Mouse (Mus musculus): ENCODE results near the gene Esrrg. TPM values are rescaled to one million over a fixed set of nuclear protein-coding genes. Genes with fewer than 3 reads are reported as not detected.

The Esrrg gene
- polyA plus RNA-seq, 1 experiment from 2014 or later = 10.7 TPM

DNA sequence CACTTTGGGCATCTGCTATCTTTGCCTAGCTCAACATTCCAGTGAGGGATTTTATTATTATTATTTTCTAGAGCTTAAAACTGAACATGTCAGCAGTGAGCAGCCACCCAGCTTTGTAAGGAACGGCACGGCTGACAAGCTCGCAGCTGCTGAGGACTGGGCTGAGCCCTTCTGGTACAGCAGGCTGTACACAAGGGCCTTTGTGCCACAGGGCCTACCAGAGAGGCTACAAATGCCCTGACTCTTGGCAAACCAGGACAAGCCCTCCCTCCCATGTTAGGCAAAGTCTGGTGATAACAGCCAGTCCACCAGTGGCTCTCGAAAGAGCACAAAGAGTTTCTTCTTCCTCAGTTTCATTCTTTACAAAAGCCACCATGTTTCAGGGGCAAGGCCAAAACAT, 75.9 kb downstream of the Esrrg start:
- no peaks in the 10 kb centered on the region for H3K4me1 ChIP-seq (ENCODE audit: control insufficient read depth, insufficient read depth, low read length)
- no peak for ATAC-seq (ENCODE audit: insufficient read depth, low FRiP score)
- H3K9ac ChIP-seq (ENCODE audit: low read length) = no peak overlapping the region
- no peaks in the 10 kb centered on the region for H3K9me3 ChIP-seq (replicated peaks; ENCODE audit: control insufficient read depth, low read length)
- no peaks in the 10 kb centered on the region for H3K27me3 ChIP-seq (ENCODE audit: control insufficient read depth, insufficient read depth, low read length)
- no peaks in the 10 kb centered on the region for H3K36me3 ChIP-seq (ENCODE audit: control insufficient read depth, insufficient read depth, low read length)
- 75% methylated on average over 4 of the region's 4 CpGs for WGBS
- no peak overlapping the region for H3K27ac ChIP-seq (ENCODE audit: low read length)
- H3K4me3 ChIP-seq (replicated peaks; ENCODE audit: low read length) = no peak overlapping the region
- no peak overlapping the region for H3K4me2 ChIP-seq (ENCODE audit: low read depth, low read length)

DNA sequence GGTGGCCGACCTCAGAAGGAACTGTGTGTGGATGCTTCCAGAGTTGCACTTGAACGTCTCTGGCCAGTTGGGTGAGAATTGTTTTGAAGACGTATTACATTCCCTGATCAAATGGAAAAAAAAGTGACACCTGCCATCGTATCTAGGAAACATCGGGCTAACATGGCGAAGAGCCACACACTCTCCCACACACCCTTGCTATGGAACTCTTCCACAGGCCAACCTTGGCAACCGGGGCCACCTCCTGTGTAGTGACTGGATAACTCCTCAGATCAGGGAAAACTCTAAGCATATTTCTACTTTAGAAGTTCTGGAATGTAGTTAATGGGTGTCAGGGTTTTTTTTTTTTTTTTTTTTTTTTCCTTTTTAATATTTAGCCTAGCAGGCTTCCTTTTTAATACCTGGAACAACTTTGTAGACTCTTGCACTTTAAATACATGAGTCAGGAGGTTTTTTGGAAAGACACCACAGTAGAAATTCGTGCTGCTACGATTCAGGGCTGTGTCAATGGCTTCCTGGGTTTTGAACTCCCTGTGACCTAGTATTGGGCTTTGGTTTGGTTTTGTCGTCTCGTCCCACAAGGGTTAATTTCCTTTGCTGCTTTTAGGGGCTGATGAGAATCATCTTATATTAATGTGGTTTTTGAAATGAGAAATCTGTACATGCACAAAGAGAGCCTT, 83.4 kb downstream of the Esrrg start:
- Histone ChIP-seq H3K27ac (ENCODE audit: low read length) (no peak overlapping the region), H3K36me3 (ENCODE audit: control insufficient read depth, insufficient read depth, low read length) (no peaks in the 10 kb centered on the region), H3K4me2 (ENCODE audit: low read depth, low read length) (no peak overlapping the region), H3K9ac (ENCODE audit: low read length) (no peak overlapping the region), H3K4me1 (ENCODE audit: control insufficient read depth, insufficient read depth, low read length) (no peaks in the 10 kb centered on the region), H3K27me3 (ENCODE audit: control insufficient read depth, insufficient read depth, low read length) (no peaks in the 10 kb centered on the region), H3K4me3 (replicated peaks; ENCODE audit: low read length) (no peak overlapping the region), H3K9me3 (replicated peaks; ENCODE audit: control insufficient read depth, low read length) (no peaks in the 10 kb centered on the region)
- WGBS = 83% methylated on average over 11 of the region's 11 CpGs
- no peak for ATAC-seq (ENCODE audit: insufficient read depth, low FRiP score)

DNA sequence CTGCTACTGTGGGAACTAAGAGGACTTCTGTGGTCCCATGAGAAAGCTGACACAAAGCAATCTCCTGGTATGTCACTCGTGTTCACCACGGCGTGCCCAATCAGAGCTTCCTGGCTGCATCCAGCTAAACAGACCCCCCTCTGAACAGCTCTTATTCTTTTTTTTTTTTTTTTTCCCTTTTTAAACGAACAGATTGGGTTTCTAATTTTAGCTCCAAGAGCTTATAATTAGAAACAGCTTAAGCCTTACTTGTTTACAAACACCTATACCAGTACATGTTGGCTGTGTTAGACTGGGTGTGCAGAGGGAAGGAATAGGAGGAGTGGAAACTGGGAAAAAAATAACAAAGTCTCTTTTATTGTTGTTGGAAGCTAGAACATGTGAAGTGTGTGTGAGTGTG, 86.3 kb downstream of the Esrrg start:
- H3K27ac ChIP-seq (ENCODE audit: low read length) = no peak overlapping the region
- WGBS = 63% methylated on average over 4 of the region's 4 CpGs
- no peak overlapping the region for H3K9ac ChIP-seq (ENCODE audit: low read length)
- H3K36me3 ChIP-seq (ENCODE audit: control insufficient read depth, insufficient read depth, low read length) = no peaks in the 10 kb centered on the region
- ATAC-seq (ENCODE audit: insufficient read depth, low FRiP score) = no peak
- no peak overlapping the region for H3K4me2 ChIP-seq (ENCODE audit: low read depth, low read length)
- H3K9me3 ChIP-seq (replicated peaks; ENCODE audit: control insufficient read depth, low read length) = no peaks in the 10 kb centered on the region
- no peaks in the 10 kb centered on the region for H3K4me1 ChIP-seq (ENCODE audit: control insufficient read depth, insufficient read depth, low read length)
- H3K27me3 ChIP-seq (ENCODE audit: control insufficient read depth, insufficient read depth, low read length) = no peaks in the 10 kb centered on the region
- H3K4me3 ChIP-seq (replicated peaks; ENCODE audit: low read length) = no peak overlapping the region

DNA sequence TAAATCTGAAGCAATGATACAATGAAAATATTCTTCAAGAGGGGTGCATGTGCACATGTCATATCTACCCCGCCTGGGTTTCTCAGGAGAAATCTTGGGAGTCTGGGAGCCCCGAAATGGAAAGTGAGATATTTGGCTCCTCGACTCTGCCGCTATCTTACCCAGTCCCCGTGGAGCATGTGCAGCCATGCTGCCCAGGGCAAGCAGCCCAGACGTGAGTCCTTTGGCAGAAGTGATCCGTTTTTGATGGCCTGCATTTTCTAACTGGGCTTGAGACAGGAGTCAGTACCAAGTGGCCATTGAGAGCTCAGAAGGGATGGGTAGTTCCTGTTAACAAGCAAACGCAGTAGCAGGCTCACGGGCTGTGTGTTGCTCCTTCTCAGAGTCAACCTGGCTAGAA, 89.6 kb downstream of the Esrrg start:
- no peaks in the 10 kb centered on the region for H3K9me3 ChIP-seq (replicated peaks; ENCODE audit: control insufficient read depth, low read length)
- H3K4me2 ChIP-seq (ENCODE audit: low read depth, low read length) = no peak overlapping the region
- H3K4me1 ChIP-seq (ENCODE audit: control insufficient read depth, insufficient read depth, low read length) = no peaks in the 10 kb centered on the region
- ATAC-seq (ENCODE audit: insufficient read depth, low FRiP score) = no peak
- no peaks in the 10 kb centered on the region for H3K27me3 ChIP-seq (ENCODE audit: control insufficient read depth, insufficient read depth, low read length)
- H3K36me3 ChIP-seq (ENCODE audit: control insufficient read depth, insufficient read depth, low read length) = no peaks in the 10 kb centered on the region
- WGBS = 89% methylated on average over 9 of the region's 9 CpGs
- H3K4me3 ChIP-seq (replicated peaks; ENCODE audit: low read length) = no peak overlapping the region
- no peak overlapping the region for H3K9ac ChIP-seq (ENCODE audit: low read length)
- no peak overlapping the region for H3K27ac ChIP-seq (ENCODE audit: low read length)

GRCm38 (mm10) chr1:187700963-187701362, 92.4 kb downstream of the Esrrg start:
- Histone ChIP-seq H3K27ac (ENCODE audit: low read length) (no peak overlapping the region), H3K4me2 (ENCODE audit: low read depth, low read length) (no peak overlapping the region), H3K4me3 (replicated peaks; ENCODE audit: low read length) (no peak overlapping the region), H3K36me3 (ENCODE audit: control insufficient read depth, insufficient read depth, low read length) (no peaks in the 10 kb centered on the region), H3K4me1 (ENCODE audit: control insufficient read depth, insufficient read depth, low read length) (no peaks in the 10 kb centered on the region), H3K9me3 (replicated peaks; ENCODE audit: control insufficient read depth, low read length) (no peaks in the 10 kb centered on the region), H3K27me3 (ENCODE audit: control insufficient read depth, insufficient read depth, low read length) (no peaks in the 10 kb centered on the region), H3K9ac (ENCODE audit: low read length) (no peak overlapping the region)
- ATAC-seq (ENCODE audit: insufficient read depth, low FRiP score) = no peak
- 63% methylated on average over 2 of the region's 2 CpGs for WGBS

- H3K4me3 ChIP-seq (replicated peaks; ENCODE audit: low read length) = no peak overlapping the region
- 91% methylated on average over 4 of the region's 4 CpGs for WGBS
Measured at GRCm38 (mm10) chr1:187704921-187705320, 96.3 kb downstream of the Esrrg start.

GRCm38 (mm10) chr1:187705348-187705747, 96.8 kb downstream of the Esrrg start:
- no peaks in the 10 kb centered on the region for H3K27me3 ChIP-seq (ENCODE audit: control insufficient read depth, insufficient read depth, low read length)
- no peak overlapping the region for H3K9ac ChIP-seq (ENCODE audit: low read length)
- no peaks in the 10 kb centered on the region for H3K36me3 ChIP-seq (ENCODE audit: control insufficient read depth, insufficient read depth, low read length)
- no peaks in the 10 kb centered on the region for H3K4me1 ChIP-seq (ENCODE audit: control insufficient read depth, insufficient read depth, low read length)
- no peak overlapping the region for H3K27ac ChIP-seq (ENCODE audit: low read length)
- 80% methylated on average over 5 of the region's 5 CpGs for WGBS
- no peaks in the 10 kb centered on the region for H3K9me3 ChIP-seq (replicated peaks; ENCODE audit: control insufficient read depth, low read length)
- H3K4me2 ChIP-seq (ENCODE audit: low read depth, low read length) = no peak overlapping the region
- no peak for ATAC-seq (ENCODE audit: insufficient read depth, low FRiP score)
- H3K4me3 ChIP-seq (replicated peaks; ENCODE audit: low read length) = no peak overlapping the region

More at GRCm38 (mm10) chr1:187704921-187705320, 96.3 kb downstream of the Esrrg start:
- ATAC-seq (ENCODE audit: insufficient read depth, low FRiP score) = no peak
- Histone ChIP-seq H3K4me2 (ENCODE audit: low read depth, low read length) (no peak overlapping the region), H3K27me3 (ENCODE audit: control insufficient read depth, insufficient read depth, low read length) (no peaks in the 10 kb centered on the region), H3K9ac (ENCODE audit: low read length) (no peak overlapping the region), H3K36me3 (ENCODE audit: control insufficient read depth, insufficient read depth, low read length) (no peaks in the 10 kb centered on the region), H3K4me1 (ENCODE audit: control insufficient read depth, insufficient read depth, low read length) (no peaks in the 10 kb centered on the region), H3K9me3 (replicated peaks; ENCODE audit: control insufficient read depth, low read length) (no peaks in the 10 kb centered on the region), H3K27ac (ENCODE audit: low read length) (no peak overlapping the region)

DNA sequence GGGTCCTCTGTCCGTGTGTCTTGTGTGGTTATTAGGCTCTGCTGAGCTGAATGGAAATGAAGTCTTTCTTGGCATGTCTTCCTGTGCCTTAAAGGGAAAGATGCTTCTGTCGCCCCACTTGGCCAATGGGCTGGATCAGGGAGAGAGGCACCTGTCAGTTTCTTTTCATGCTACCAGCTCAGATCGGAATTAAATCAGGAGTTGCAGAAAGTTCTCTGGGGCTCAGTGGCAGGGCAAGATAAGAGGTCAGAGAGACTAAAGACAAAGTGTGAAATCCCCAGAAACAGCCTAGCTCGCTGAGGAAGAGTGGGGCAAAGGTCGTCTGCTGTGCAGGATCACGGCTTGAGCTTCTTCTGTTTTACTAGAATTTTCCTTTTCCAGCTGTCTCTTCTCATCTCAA, 97.5 kb downstream of the Esrrg start:
- Histone ChIP-seq H3K27me3 (ENCODE audit: control insufficient read depth, insufficient read depth, low read length) (no peaks in the 10 kb centered on the region), H3K9ac (ENCODE audit: low read length) (no peak overlapping the region), H3K4me2 (ENCODE audit: low read depth, low read length) (no peak overlapping the region), H3K27ac (ENCODE audit: low read length) (no peak overlapping the region), H3K9me3 (replicated peaks; ENCODE audit: control insufficient read depth, low read length) (no peaks in the 10 kb centered on the region), H3K4me3 (replicated peaks; ENCODE audit: low read length) (no peak overlapping the region), H3K36me3 (ENCODE audit: control insufficient read depth, insufficient read depth, low read length) (no peaks in the 10 kb centered on the region), H3K4me1 (ENCODE audit: control insufficient read depth, insufficient read depth, low read length) (no peaks in the 10 kb centered on the region)
- WGBS = 51% methylated on average over 6 of the region's 6 CpGs
- ATAC-seq (ENCODE audit: insufficient read depth, low FRiP score) = no peak

GRCm38 (mm10) chr1:187707176-187707575, 98.6 kb downstream of the Esrrg start:
- Histone ChIP-seq H3K4me1 (ENCODE audit: control insufficient read depth, insufficient read depth, low read length) (no peaks in the 10 kb centered on the region), H3K9ac (ENCODE audit: low read length) (no peak overlapping the region), H3K27ac (ENCODE audit: low read length) (no peak overlapping the region), H3K9me3 (replicated peaks; ENCODE audit: control insufficient read depth, low read length) (no peaks in the 10 kb centered on the region), H3K36me3 (ENCODE audit: control insufficient read depth, insufficient read depth, low read length) (no peaks in the 10 kb centered on the region), H3K27me3 (ENCODE audit: control insufficient read depth, insufficient read depth, low read length) (no peaks in the 10 kb centered on the region), H3K4me3 (replicated peaks; ENCODE audit: low read length) (no peak overlapping the region), H3K4me2 (ENCODE audit: low read depth, low read length) (no peak overlapping the region)
- no peak for ATAC-seq (ENCODE audit: insufficient read depth, low FRiP score)

Data from stomach, embryonic 16.5 days (tissue).